Mouse (Mus musculus): ENCODE measurements around the gene Fancg. TPM values are rescaled to one million over a fixed set of nuclear protein-coding genes. Genes with fewer than 3 reads are reported as not detected.
A peak's percentile ranks its signal among the peaks of the same experiment; 100 is the strongest.

The Fancg gene
- polyA plus RNA-seq, 1 experiment from 2014 or later: 18.7 TPM

- no peak for ATAC-seq
- H3K4me2 ChIP-seq (replicated peaks): peak overlapping the region; percentile 98
- H3K4me1 ChIP-seq (replicated peaks): peaks cover 52% of the 10 kb centered on the region
- peak overlapping the region; percentile 79 for H3K4me3 ChIP-seq (replicated peaks)
- WGBS: 3% methylated on average over 10 of the region's 10 CpGs
- peak overlapping the region; percentile 98 for H3K9ac ChIP-seq (replicated peaks)
- no peaks in the 10 kb centered on the region for H3K27me3 ChIP-seq
- H3K36me3 ChIP-seq: peaks cover 51% of the 10 kb centered on the region
- peak overlapping the region; percentile 98 for H3K27ac ChIP-seq
- no peaks in the 10 kb centered on the region for H3K9me3 ChIP-seq
These were observed 56.0 kb downstream of the Fancg start for GRCm38 (mm10) chr4:42954297-42954696.

DNA sequence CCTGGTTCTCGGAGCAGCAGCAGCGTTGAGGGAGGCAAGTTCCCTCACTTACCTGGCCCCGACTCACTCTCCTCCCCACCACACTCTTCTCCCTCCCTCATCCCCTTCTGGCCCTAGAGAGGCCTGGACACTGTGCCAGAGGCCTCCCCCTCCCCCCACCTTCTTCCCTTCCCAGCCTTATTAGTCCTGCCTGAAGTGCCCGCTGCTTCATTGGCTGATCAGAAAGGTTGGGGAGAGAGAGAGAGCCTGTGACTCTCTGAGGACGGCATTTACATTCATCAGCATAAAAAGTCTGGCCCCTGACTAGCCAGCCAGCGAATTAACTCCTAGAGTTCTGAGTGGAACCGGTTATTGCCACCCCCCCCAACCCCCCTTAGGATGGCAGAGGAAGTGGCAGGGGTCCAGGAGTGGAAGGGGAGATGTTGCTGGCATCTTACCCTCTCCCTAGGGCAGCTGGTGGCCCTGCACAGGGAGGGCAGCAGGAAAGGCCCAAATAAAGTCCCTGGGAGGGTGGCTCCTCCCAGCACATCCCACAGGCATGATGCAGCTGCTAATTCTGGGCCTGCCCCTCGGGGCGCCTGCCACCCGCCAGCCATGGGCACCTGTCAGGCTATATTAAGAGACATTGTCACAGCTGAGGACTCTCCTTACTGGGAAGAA lies 56.7 kb downstream of the Fancg start:
- no peaks in the 10 kb centered on the region for H3K27me3 ChIP-seq
- 7% methylated on average over 10 of the region's 10 CpGs for WGBS
- peak overlapping the region; percentile 79 for H3K4me3 ChIP-seq (replicated peaks)
- peaks cover 44% of the 10 kb centered on the region for H3K36me3 ChIP-seq
- peak; percentile 17; the same call in 1 of the 2 replicates for ATAC-seq
- peaks cover 59% of the 10 kb centered on the region for H3K4me1 ChIP-seq (replicated peaks)
- H3K27ac ChIP-seq: peak overlapping the region; percentile 98
- H3K9me3 ChIP-seq: no peaks in the 10 kb centered on the region
- H3K4me2 ChIP-seq (replicated peaks): peak overlapping the region; percentile 98
- H3K9ac ChIP-seq (replicated peaks): peak overlapping the region; percentile 98

- Histone ChIP-seq H3K9me3 (no peaks in the 10 kb centered on the region), H3K36me3 (peaks cover 35% of the 10 kb centered on the region), H3K27me3 (no peaks in the 10 kb centered on the region), H3K27ac (peak overlapping the region; percentile 98), H3K4me1 (replicated peaks) (peaks cover 69% of the 10 kb centered on the region), H3K4me2 (replicated peaks) (peak overlapping the region; percentile 98), H3K9ac (replicated peaks) (peak overlapping the region; percentile 98), H3K4me3 (replicated peaks) (peak overlapping the region; percentile 79)
- no peak for ATAC-seq
- WGBS: 86% methylated on average over 7 of the region's 7 CpGs
These were observed 57.7 kb downstream of the Fancg start for GRCm38 (mm10) chr4:42952563-42952962.

Other genes with a start within 250 kb of the Fancg start
- gene Ccl21a, start 236.5 kb downstream of the Fancg start, polyA plus RNA-seq (2015; fragmentation: Nextera tagmentation; extraction: Ambion mirVana): 0.63 TPM in 1 of 2 replicates, not detected in the other
- 0.08 TPM in 1 of 2 replicates, not detected in the other for gene Fam205a1, start 156.6 kb downstream of the Fancg start, polyA plus RNA-seq (2015; fragmentation: Nextera tagmentation; extraction: Ambion mirVana)
- 0.35 and 0.43 TPM in 2 replicates for gene Gm12394, start 153.7 kb downstream of the Fancg start, polyA plus RNA-seq (2015; fragmentation: Nextera tagmentation; extraction: Ambion mirVana)
- gene Fam205c, start 136.3 kb downstream of the Fancg start, polyA plus RNA-seq (2015; fragmentation: Nextera tagmentation; extraction: Ambion mirVana): 1.2 and 1.7 TPM in 2 replicates
- 14.8 and 15.2 TPM in 2 replicates for gene Phf24, start 93.8 kb downstream of the Fancg start, polyA plus RNA-seq (2015; fragmentation: Nextera tagmentation; extraction: Ambion mirVana)
- gene Dnajb5, start 60.7 kb downstream of the Fancg start, polyA plus RNA-seq (2015; fragmentation: Nextera tagmentation; extraction: Ambion mirVana): 45.9 and 58.2 TPM in 2 replicates
- 0.49 and 0.50 TPM in 2 replicates for gene 1700022I11Rik, start 40.9 kb downstream of the Fancg start, polyA plus RNA-seq (2015; fragmentation: Nextera tagmentation; extraction: Ambion mirVana)
- 560 and 579 TPM in 2 replicates for gene Vcp, start 10.0 kb downstream of the Fancg start, polyA plus RNA-seq (2015; fragmentation: Nextera tagmentation; extraction: Ambion mirVana)
- 25.3 and 29.9 TPM in 2 replicates for gene Pigo, start 15.3 kb upstream of the Fancg start, polyA plus RNA-seq (2015; fragmentation: Nextera tagmentation; extraction: Ambion mirVana)
- gene Stoml2, start 21.2 kb upstream of the Fancg start, polyA plus RNA-seq (2015; fragmentation: Nextera tagmentation; extraction: Ambion mirVana): 245 and 253 TPM in 2 replicates
- gene Fam214b, start 35.7 kb upstream of the Fancg start, polyA plus RNA-seq (2015; fragmentation: Nextera tagmentation; extraction: Ambion mirVana): 45.4 and 55.2 TPM in 2 replicates
- 20.0 and 20.2 TPM in 2 replicates for gene Unc13b, start 48.4 kb upstream of the Fancg start, polyA plus RNA-seq (2015; fragmentation: Nextera tagmentation; extraction: Ambion mirVana)